Mouse (Mus musculus): ENCODE measurements at regions not wholly inside any gene's neighbourhood (a gene's known extent, or its start where the extent isn't known, plus 50 kb on each side); places are given as distances from the start of the nearest gene placed in this dataset.

GRCm38 (mm10) chr8:44466409-44467078 lies 468.7 kb upstream of the Fat1 start:
- DNase-seq (ENCODE audit: extremely low read depth, low read depth, low spot score): no peak

- DNase-seq (ENCODE audit: extremely low read depth, low read depth, low spot score): no peak
Measured at GRCm38 (mm10) chr8:44512876-44513275, 422.4 kb upstream of the Fat1 start.

GRCm38 (mm10) chr8:44525915-44526314 lies 409.3 kb upstream of the Fat1 start:
- DNase-seq (ENCODE audit: extremely low read depth, low read depth, low spot score): no peak

GRCm38 (mm10) chr8:44529696-44530095 lies 405.6 kb upstream of the Fat1 start:
- no peak for DNase-seq (ENCODE audit: extremely low read depth, low read depth, low spot score)

- no peak for DNase-seq (ENCODE audit: extremely low read depth, low read depth, low spot score)
Measured at GRCm38 (mm10) chr8:44548885-44549284, 386.4 kb upstream of the Fat1 start.

GRCm38 (mm10) chr8:44559161-44559560 lies 376.1 kb upstream of the Fat1 start:
- DNase-seq (ENCODE audit: extremely low read depth, low read depth, low spot score): no peak

- DNase-seq (ENCODE audit: extremely low read depth, low read depth, low spot score): no peak
Measured at GRCm38 (mm10) chr8:44576314-44576858, 358.9 kb upstream of the Fat1 start.

GRCm38 (mm10) chr8:44576993-44577392 lies 358.3 kb upstream of the Fat1 start:
- DNase-seq (ENCODE audit: extremely low read depth, low read depth, low spot score): no peak

Data from fat pad, adult 2 months (tissue).